Mouse (Mus musculus) kidney, embryonic 16.5 days (tissue): ENCODE data around the gene Rab43. TPM values are rescaled to one million over a fixed set of nuclear protein-coding genes. Genes with fewer than 3 reads are reported as not detected.
A peak's percentile ranks its signal among the peaks of the same experiment; 100 is the strongest.

ENCODE experiments used
- ATAC-seq: fragments of 200-750 bp; cut with Nextera tagmentation; 2 replicates; pipeline ENCODE4 v1.8.0; 2017; ENCODE audit warnings: moderate TSS enrichment; ENCODE audit not compliant: low FRiP score, low TSS enrichment
- H3K27ac ChIP-seq: fragments of 300-500 bp; sonication (generic); 2 replicates; pipeline ENCODE4 v1.5.1; 2014; ENCODE audit warnings: low read length
- H3K27me3 ChIP-seq: fragments of 300-500 bp; sonication (generic); 2 replicates; pipeline ENCODE4 v1.6.1; 2014; ENCODE audit warnings: low read length, control low read depth, mixed read lengths; ENCODE audit not compliant: insufficient read depth
- H3K36me3 ChIP-seq: fragments of 300-500 bp; sonication (generic); 2 replicates; pipeline ENCODE4 v1.6.1; 2014; ENCODE audit warnings: low read length, control low read depth, mixed read lengths; ENCODE audit not compliant: insufficient read depth
- H3K4me1 ChIP-seq: fragments of 300-500 bp; sonication (generic); 2 replicates; pipeline ENCODE4 v1.6.1; 2014; ENCODE audit warnings: low read length, control low read depth, mixed read lengths; ENCODE audit not compliant: insufficient read depth
- H3K4me2 ChIP-seq: fragments of 300-500 bp; sonication (generic); replicated peaks from 2 replicates; pipeline ENCODE4 v1.6.1; 2014; ENCODE audit warnings: low read depth, low read length
- H3K4me3 ChIP-seq: fragments of 300-500 bp; sonication (generic); 2 replicates; pipeline ENCODE4 v1.5.1; 2014; ENCODE audit warnings: mild to moderate bottlenecking, low read length
- H3K9ac ChIP-seq: fragments of 300-500 bp; sonication (generic); replicated peaks from 2 replicates; pipeline ENCODE4 v1.6.1; 2014; ENCODE audit warnings: low read length
- H3K9me3 ChIP-seq: fragments of 300-500 bp; sonication (generic); 2 replicates; pipeline ENCODE4 v1.6.1; 2016; ENCODE audit warnings: low read length, control low read depth
- whole genome bisulfite sequencing: fragments of 180-500 bp; shearing (Covaris S2); extraction: QIAGEN DNeasy Blood & Tissue Kit; methylation state at CpG from one replicate; pipeline ENCODE4 v1.1.7; 2014; 5-methylcytosine and 5-hydroxymethylcytosine counted together
- polyA plus RNA-seq: library from polyadenylated mRNA; unstranded; fragments of >200 nt; fragmentation: Nextera tagmentation; extraction: Ambion mirVana; gene quantifications from 2 replicates; pipeline ENCODE4 v1.2.1, GENCODE M21; 2015

Rab43 gene
- polyA plus RNA-seq, 1 experiment from 2014 or later: 14.7 TPM

DNA sequence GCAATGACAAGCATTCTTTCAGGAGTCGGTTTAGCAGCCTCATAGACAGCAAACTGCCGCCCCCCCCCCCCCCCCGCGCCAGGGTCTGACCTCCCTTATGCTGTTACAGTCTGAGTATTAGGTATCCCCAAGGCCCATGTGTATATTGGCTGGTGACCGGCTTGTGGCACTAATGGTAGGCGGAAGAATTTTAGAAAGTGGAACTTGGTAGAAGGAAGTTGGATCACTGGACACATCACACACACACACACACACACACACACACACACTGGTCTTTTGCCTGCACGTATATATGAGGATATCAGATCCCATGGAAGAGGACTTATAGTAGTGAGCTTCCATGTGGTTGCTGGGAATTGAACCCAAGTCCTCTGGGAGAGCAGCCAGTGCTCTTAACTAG, 9.5 kb downstream of the Rab43 start:
- no peak overlapping the region for H3K4me2 ChIP-seq
- H3K4me1 ChIP-seq: peaks cover 7% of the 10 kb centered on the region; the same call in 1 of the 2 replicates
- no peaks in the 10 kb centered on the region for H3K9me3 ChIP-seq
- H3K27ac ChIP-seq: no peak overlapping the region
- H3K27me3 ChIP-seq: no peaks in the 10 kb centered on the region
- H3K36me3 ChIP-seq: no peaks in the 10 kb centered on the region
- H3K9ac ChIP-seq: no peak overlapping the region
- WGBS: 86% methylated on average over 6 of the region's 7 CpGs
- H3K4me3 ChIP-seq: no peak overlapping the region
- no peak for ATAC-seq

DNA sequence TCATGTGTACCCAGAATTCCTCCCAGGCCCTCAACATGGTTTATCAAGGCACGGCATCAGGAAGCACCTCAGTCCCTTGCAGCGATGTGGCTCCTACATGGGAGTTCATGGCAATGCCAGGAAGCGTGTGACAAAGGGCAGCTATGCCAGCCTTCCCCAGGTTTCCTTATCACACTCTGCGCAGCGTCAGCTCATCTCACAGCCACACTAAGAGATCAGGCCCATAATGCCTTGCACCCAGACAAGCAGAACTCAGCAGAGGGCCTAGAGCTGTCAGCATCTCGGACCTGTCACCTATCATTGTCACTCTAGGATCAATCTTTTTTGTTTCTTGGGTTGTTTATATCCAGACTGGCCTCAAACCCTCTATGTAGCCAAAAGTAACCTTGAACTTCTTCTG, 12.4 kb downstream of the Rab43 start:
- Histone ChIP-seq H3K27ac (no peak overlapping the region), H3K4me1 (peaks cover 5% of the 10 kb centered on the region; the same call in 1 of the 2 replicates), H3K36me3 (no peaks in the 10 kb centered on the region), H3K4me3 (no peak overlapping the region), H3K4me2 (no peak overlapping the region), H3K9me3 (no peaks in the 10 kb centered on the region), H3K27me3 (no peaks in the 10 kb centered on the region), H3K9ac (no peak overlapping the region)
- no peak for ATAC-seq
- WGBS: 92% methylated on average over 6 of the region's 6 CpGs

DNA sequence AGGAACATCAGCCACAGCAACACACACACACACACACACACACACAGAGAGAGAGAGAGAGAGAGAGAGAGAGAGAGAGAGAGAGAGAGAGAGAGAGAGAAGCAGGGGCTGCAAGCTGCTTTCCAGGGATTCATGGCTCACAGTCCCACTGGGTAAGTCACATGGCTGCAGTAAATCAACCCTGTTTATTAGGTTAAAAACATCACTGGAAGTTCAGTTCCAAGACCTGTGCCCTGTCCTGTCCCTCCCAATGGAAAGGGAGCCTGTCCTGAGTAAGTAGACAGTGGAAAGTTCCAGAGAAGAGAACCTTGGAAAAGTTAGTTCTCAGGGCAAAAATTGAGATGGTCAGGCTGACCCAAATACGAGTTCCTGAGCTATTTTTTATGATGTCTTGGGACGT, 14.6 kb downstream of the Rab43 start:
- peak; percentile 43 for ATAC-seq
- H3K4me3 ChIP-seq: no peak overlapping the region
- H3K4me1 ChIP-seq: peaks cover 5% of the 10 kb centered on the region; the same call in 1 of the 2 replicates
- peaks cover 3% of the 10 kb centered on the region for H3K36me3 ChIP-seq
- H3K9me3 ChIP-seq: no peaks in the 10 kb centered on the region
- 20% methylated on average over 2 of the region's 2 CpGs for WGBS
- no peak overlapping the region for H3K27ac ChIP-seq
- H3K9ac ChIP-seq: no peak overlapping the region
- H3K4me2 ChIP-seq: no peak overlapping the region
- H3K27me3 ChIP-seq: no peaks in the 10 kb centered on the region

DNA sequence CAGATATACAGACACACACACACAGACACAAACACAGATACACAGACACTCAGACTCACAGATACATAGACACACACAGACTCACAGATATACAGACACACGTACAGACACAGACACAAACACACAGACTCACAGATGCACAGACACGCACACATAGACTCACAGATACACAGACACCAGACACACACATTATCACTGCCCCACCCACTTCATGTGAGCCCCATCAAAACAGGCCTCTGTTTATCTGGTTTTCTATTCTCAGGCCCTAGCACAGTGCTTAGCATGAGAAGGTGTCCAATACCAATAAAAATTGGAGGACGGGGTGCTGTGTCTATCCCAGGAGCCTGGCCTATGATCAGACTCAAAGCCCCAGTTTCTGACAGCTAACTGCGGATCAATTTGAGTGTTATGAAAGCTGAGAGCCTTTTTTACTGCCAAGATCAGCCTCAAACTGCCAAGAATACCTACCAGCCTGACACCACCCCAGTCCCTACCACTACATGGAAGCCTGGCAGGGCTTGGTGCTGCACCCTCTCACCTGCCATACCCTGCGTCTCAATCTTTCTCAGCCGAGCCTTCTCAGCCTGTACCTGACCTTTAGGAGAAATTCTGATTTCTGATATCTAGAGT, 15.6 kb downstream of the Rab43 start:
- Histone ChIP-seq H3K27ac (no peak overlapping the region), H3K4me2 (no peak overlapping the region), H3K36me3 (peaks cover 8% of the 10 kb centered on the region), H3K9me3 (no peaks in the 10 kb centered on the region), H3K4me3 (no peak overlapping the region), H3K9ac (no peak overlapping the region), H3K27me3 (no peaks in the 10 kb centered on the region), H3K4me1 (peaks cover 6% of the 10 kb centered on the region; the same call in 1 of the 2 replicates)
- no peak for ATAC-seq
- 91% methylated on average over 6 of the region's 6 CpGs for WGBS

GRCm38 (mm10) chr6:87795385-87796150, 16.4 kb downstream of the Rab43 start:
- H3K9ac ChIP-seq: no peak overlapping the region
- H3K4me1 ChIP-seq: peaks cover 14% of the 10 kb centered on the region; the same call in 1 of the 2 replicates
- H3K27ac ChIP-seq: no peak overlapping the region
- 79% methylated on average over 6 of the region's 6 CpGs for WGBS
- ATAC-seq: no peak
- peaks cover 8% of the 10 kb centered on the region for H3K36me3 ChIP-seq
- H3K27me3 ChIP-seq: no peaks in the 10 kb centered on the region
- H3K9me3 ChIP-seq: no peaks in the 10 kb centered on the region
- H3K4me3 ChIP-seq: no peak overlapping the region
- no peak overlapping the region for H3K4me2 ChIP-seq

DNA sequence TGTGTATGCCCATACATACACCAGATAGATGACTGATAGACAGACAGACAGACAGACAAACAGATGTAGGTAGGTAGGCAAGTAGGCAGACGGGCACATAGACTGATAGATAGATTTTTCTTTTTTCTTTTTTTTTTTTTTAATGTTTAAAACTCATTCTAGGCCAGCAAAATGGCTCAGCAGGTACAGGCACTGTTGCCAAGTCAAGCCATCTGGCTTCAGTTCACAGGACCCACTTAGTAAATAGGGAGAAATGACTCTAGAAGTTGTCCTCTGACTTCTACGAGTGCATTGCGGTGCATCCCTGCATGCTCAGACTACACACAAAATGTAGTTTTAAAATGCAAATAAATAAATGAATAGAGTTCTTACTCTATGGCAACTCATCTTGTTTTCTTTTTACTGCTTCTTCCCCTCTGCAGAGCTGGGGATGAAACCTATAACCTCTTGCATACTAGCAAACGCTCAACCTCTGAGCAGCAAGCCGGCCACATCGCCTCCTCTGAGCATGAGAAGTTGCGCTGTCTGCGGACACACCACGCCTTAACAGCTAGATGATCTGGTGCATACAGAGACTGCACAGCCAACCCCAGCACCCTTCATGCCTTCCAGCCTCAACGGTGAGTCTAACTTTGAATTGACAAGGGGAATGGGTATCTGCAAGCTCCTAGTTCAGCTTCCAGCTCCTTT, 18.0 kb downstream of the Rab43 start:
- Histone ChIP-seq H3K9ac (no peak overlapping the region), H3K9me3 (no peaks in the 10 kb centered on the region), H3K4me1 (peaks cover 27% of the 10 kb centered on the region), H3K4me2 (no peak overlapping the region), H3K27me3 (no peaks in the 10 kb centered on the region), H3K4me3 (no peak overlapping the region), H3K36me3 (peaks cover 8% of the 10 kb centered on the region), H3K27ac (no peak overlapping the region)
- WGBS: 94% methylated on average over 10 of the region's 10 CpGs
- ATAC-seq: no peak

GRCm38 (mm10) chr6:87791826-87792225, 20.1 kb downstream of the Rab43 start:
- ATAC-seq: no peak
- H3K4me2 ChIP-seq: no peak overlapping the region
- WGBS: 96% methylated on average over 5 of the region's 5 CpGs
- H3K27me3 ChIP-seq: no peaks in the 10 kb centered on the region
- H3K36me3 ChIP-seq: peaks cover 8% of the 10 kb centered on the region
- H3K4me3 ChIP-seq: no peak overlapping the region
- no peak overlapping the region for H3K27ac ChIP-seq
- H3K4me1 ChIP-seq: peaks cover 26% of the 10 kb centered on the region
- H3K9ac ChIP-seq: no peak overlapping the region
- H3K9me3 ChIP-seq: no peaks in the 10 kb centered on the region

GRCm38 (mm10) chr6:87790779-87791480, 21.0 kb downstream of the Rab43 start:
- Histone ChIP-seq H3K9me3 (no peaks in the 10 kb centered on the region), H3K27ac (no peak overlapping the region), H3K36me3 (peaks cover 8% of the 10 kb centered on the region), H3K4me1 (peaks cover 26% of the 10 kb centered on the region), H3K4me3 (no peak overlapping the region), H3K4me2 (no peak overlapping the region), H3K27me3 (no peaks in the 10 kb centered on the region), H3K9ac (no peak overlapping the region)
- ATAC-seq: 0 out of 2 replicates have a peak, but pooled peaks have one; percentile 50
- 60% methylated on average over 7 of the region's 7 CpGs for WGBS

DNA sequence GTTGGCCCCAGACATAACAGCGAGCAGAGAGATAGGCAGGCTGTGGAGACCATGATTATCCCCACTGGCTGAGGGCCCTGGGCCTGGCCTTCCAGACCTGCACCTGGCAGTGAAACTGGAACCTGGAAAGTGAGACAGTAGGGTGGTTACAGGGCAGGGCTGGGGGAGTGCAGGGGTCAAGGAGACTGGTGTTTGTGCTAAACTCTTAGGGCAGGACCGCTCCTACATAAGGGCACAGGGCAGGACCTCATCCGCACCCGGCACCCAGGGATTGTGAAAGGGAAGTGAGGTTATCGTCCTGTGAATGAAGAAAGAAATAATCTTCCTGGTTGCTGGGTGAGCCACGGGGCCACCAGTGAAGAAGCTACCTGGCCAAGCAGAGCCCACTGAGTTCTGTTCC, 22.2 kb downstream of the Rab43 start:
- 72% methylated on average over 6 of the region's 6 CpGs for WGBS
- no peak overlapping the region for H3K4me2 ChIP-seq
- H3K9ac ChIP-seq: 0 out of 2 replicates have a peak overlapping the region, but pooled peaks have one; percentile 15
- ATAC-seq: no peak
- H3K4me3 ChIP-seq: no peak overlapping the region
- H3K36me3 ChIP-seq: peaks cover 8% of the 10 kb centered on the region
- H3K4me1 ChIP-seq: peaks cover 26% of the 10 kb centered on the region
- no peaks in the 10 kb centered on the region for H3K9me3 ChIP-seq
- peak overlapping the region; percentile 70 for H3K27ac ChIP-seq
- H3K27me3 ChIP-seq: no peaks in the 10 kb centered on the region
